Mouse (Mus musculus): Measurements from ENCODE around the gene Upp2. TPM values are rescaled to one million over a fixed set of nuclear protein-coding genes. Genes with fewer than 3 reads are reported as not detected.

The Upp2 gene
- polyA plus RNA-seq, 1 experiment from 2014 or later = 11.6 TPM

DNA sequence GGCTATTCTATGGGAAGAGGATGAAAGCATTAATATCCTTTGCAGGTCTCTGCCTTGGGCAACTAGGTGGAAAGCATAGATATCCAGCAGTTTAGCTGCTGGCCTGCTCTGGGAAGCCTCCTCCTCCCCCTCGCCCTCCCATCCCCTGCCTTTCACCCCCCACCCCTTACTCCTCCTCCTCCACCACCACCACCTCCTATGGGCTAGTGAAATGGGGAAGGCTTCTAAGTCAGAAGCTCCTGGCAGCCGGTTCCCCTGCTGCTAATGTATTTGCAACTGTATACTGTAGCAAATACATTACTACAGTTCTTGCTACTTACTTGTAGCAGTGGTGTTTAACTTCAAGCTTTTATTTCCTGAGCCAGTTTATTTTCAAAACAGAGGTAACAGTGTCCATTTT lies 60.9 kb downstream of the Upp2 start:
- Histone ChIP-seq H3K27me3 (peaks cover 10% of the 10 kb centered on the region; the same call in 1 of the 2 replicates), H3K4me1 (replicated peaks) (peaks cover 13% of the 10 kb centered on the region), H3K9ac (replicated peaks) (no peak overlapping the region), H3K9me3 (no peaks in the 10 kb centered on the region), H3K36me3 (no peaks in the 10 kb centered on the region), H3K4me3 (replicated peaks) (no peak overlapping the region), H3K27ac (no peak overlapping the region), H3K4me2 (replicated peaks) (no peak overlapping the region)
- ATAC-seq = 0 out of 2 replicates have a peak, but pooled peaks have one; percentile 14
- whole genome bisulfite sequencing = 23% methylated on average over 2 of the region's 2 CpGs

- Histone ChIP-seq H3K9ac (replicated peaks) (no peak overlapping the region), H3K4me3 (replicated peaks) (no peak overlapping the region), H3K27ac (no peak overlapping the region), H3K27me3 (peaks cover 10% of the 10 kb centered on the region; the same call in 1 of the 2 replicates), H3K4me2 (replicated peaks) (no peak overlapping the region), H3K4me1 (replicated peaks) (peaks cover 13% of the 10 kb centered on the region), H3K36me3 (no peaks in the 10 kb centered on the region), H3K9me3 (no peaks in the 10 kb centered on the region)
- ATAC-seq = no peak
- WGBS = 62% methylated on average over 3 of the region's 3 CpGs
These were observed 61.9 kb downstream of the Upp2 start for GRCm38 (mm10) chr2:58628993-58629392.

DNA sequence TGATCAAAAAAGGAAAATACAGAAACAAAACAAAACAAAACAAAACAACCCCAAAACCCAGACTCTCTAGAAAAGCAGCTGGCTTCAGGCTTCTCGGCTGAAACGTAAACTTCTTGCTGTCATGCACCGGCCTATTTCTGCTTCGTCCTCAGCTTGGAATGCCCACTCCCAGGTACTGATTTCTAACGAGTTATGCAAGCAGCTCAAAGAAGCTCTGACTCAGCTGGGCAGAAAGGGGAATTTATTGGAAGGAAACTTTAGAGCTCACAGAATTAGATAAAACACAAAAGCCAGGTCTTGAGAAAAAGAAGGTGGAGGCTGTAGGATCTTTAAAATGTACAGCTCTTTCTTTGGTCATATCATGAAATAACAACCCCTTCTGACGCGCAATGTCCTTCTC lies 62.3 kb downstream of the Upp2 start:
- Histone ChIP-seq H3K4me1 (replicated peaks) (peaks cover 13% of the 10 kb centered on the region), H3K9ac (replicated peaks) (no peak overlapping the region), H3K4me2 (replicated peaks) (no peak overlapping the region), H3K27ac (no peak overlapping the region), H3K4me3 (replicated peaks) (no peak overlapping the region), H3K36me3 (no peaks in the 10 kb centered on the region), H3K27me3 (peaks cover 10% of the 10 kb centered on the region; the same call in 1 of the 2 replicates), H3K9me3 (no peaks in the 10 kb centered on the region)
- WGBS = 58% methylated on average over 7 of the region's 7 CpGs
- no peak for ATAC-seq

DNA sequence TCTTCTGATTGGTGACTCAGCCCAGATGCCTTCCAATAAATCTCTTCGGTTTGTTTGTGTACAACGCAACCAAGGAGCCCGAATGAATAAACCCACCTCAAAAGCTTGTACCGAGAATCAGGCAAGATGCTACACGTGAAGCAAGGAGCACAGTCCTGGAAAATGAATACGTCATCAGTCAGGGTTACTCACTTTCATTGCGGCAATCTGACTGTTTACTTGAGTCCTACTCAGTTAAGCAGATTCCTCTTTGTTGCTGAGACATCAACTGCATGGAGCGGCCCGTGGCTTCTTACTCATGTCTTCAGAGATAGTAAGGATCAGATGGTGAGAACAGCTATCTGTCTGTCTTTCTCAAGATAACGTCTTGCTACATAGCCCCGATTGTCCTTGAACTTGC lies 66.7 kb downstream of the Upp2 start:
- WGBS = 96% methylated on average over 11 of the region's 11 CpGs
- Histone ChIP-seq H3K4me1 (replicated peaks) (no peaks in the 10 kb centered on the region), H3K27ac (no peak overlapping the region), H3K9me3 (no peaks in the 10 kb centered on the region), H3K4me2 (replicated peaks) (no peak overlapping the region), H3K27me3 (no peaks in the 10 kb centered on the region), H3K4me3 (replicated peaks) (no peak overlapping the region), H3K36me3 (no peaks in the 10 kb centered on the region), H3K9ac (replicated peaks) (no peak overlapping the region)
- ATAC-seq = no peak

GRCm38 (mm10) chr2:58641761-58642555 lies 74.9 kb downstream of the Upp2 start:
- no peaks in the 10 kb centered on the region for H3K9me3 ChIP-seq
- no peak overlapping the region for H3K4me2 ChIP-seq (replicated peaks)
- no peak overlapping the region for H3K9ac ChIP-seq (replicated peaks)
- H3K27ac ChIP-seq = no peak overlapping the region
- no peaks in the 10 kb centered on the region for H3K36me3 ChIP-seq
- ATAC-seq = peak; percentile 53; the same call in 1 of the 2 replicates
- H3K4me1 ChIP-seq (replicated peaks) = no peaks in the 10 kb centered on the region
- H3K27me3 ChIP-seq = no peaks in the 10 kb centered on the region
- H3K4me3 ChIP-seq (replicated peaks) = no peak overlapping the region
- WGBS = 72% methylated on average over 19 of the region's 19 CpGs

DNA sequence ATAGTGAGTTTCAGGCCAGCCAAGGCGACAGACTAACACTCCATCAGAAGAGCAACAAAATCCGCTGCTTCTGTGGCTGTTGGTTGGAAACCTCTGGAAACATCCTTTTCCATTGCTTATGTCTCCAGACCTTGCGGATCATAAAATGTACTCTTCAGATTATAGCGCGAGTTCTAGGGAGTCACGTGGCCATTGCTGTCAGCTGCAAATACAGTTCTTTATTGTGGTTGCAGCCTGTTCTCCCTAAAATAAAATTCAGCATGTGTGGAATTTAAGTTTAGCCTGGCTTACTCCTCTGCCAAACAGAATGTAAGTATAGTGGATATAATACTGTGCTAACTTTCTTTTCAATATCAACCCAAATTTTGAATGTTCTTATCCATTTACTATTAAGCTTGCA lies 78.6 kb downstream of the Upp2 start:
- no peak for ATAC-seq
- Histone ChIP-seq H3K9me3 (no peaks in the 10 kb centered on the region), H3K4me3 (replicated peaks) (no peak overlapping the region), H3K27me3 (no peaks in the 10 kb centered on the region), H3K36me3 (no peaks in the 10 kb centered on the region), H3K4me2 (replicated peaks) (no peak overlapping the region), H3K9ac (replicated peaks) (no peak overlapping the region), H3K27ac (no peak overlapping the region), H3K4me1 (replicated peaks) (no peaks in the 10 kb centered on the region)
- 92% methylated on average over 6 of the region's 6 CpGs for WGBS

GRCm38 (mm10) chr2:58655169-58655568 lies 88.1 kb downstream of the Upp2 start:
- Histone ChIP-seq H3K4me1 (replicated peaks) (no peaks in the 10 kb centered on the region), H3K4me3 (replicated peaks) (no peak overlapping the region), H3K27me3 (peaks cover 3% of the 10 kb centered on the region; the same call in 1 of the 2 replicates), H3K9ac (replicated peaks) (no peak overlapping the region), H3K9me3 (peaks cover 6% of the 10 kb centered on the region; the same call in 1 of the 2 replicates), H3K36me3 (no peaks in the 10 kb centered on the region), H3K4me2 (replicated peaks) (no peak overlapping the region), H3K27ac (no peak overlapping the region)
- ATAC-seq = no peak
- 93% methylated on average over 6 of the region's 6 CpGs for WGBS

- Histone ChIP-seq H3K36me3 (no peaks in the 10 kb centered on the region), H3K4me2 (replicated peaks) (no peak overlapping the region), H3K9me3 (peaks cover 6% of the 10 kb centered on the region; the same call in 1 of the 2 replicates), H3K9ac (replicated peaks) (no peak overlapping the region), H3K27me3 (peaks cover 3% of the 10 kb centered on the region; the same call in 1 of the 2 replicates), H3K4me3 (replicated peaks) (no peak overlapping the region), H3K4me1 (replicated peaks) (0 out of 2 replicates have a peak, but pooled peaks cover 6% of the 10 kb centered on the region), H3K27ac (no peak overlapping the region)
- 95% methylated on average over 1 of the region's 1 CpGs for WGBS
- ATAC-seq = no peak
These were observed 89.9 kb downstream of the Upp2 start for GRCm38 (mm10) chr2:58656959-58657358.

- Histone ChIP-seq H3K9me3 (peaks cover 6% of the 10 kb centered on the region; the same call in 1 of the 2 replicates), H3K27ac (no peak overlapping the region), H3K9ac (replicated peaks) (no peak overlapping the region), H3K4me2 (replicated peaks) (no peak overlapping the region), H3K4me1 (replicated peaks) (peaks cover 10% of the 10 kb centered on the region; the same call in 1 of the 2 replicates), H3K36me3 (no peaks in the 10 kb centered on the region), H3K4me3 (replicated peaks) (no peak overlapping the region), H3K27me3 (peaks cover 3% of the 10 kb centered on the region; the same call in 1 of the 2 replicates)
- WGBS = 96% methylated on average over 10 of the region's 10 CpGs
- no peak for ATAC-seq
These were observed 90.8 kb downstream of the Upp2 start for GRCm38 (mm10) chr2:58657855-58658254.

GRCm38 (mm10) chr2:58660591-58660990 lies 93.5 kb downstream of the Upp2 start:
- peaks cover 11% of the 10 kb centered on the region; the same call in 1 of the 2 replicates for H3K4me1 ChIP-seq (replicated peaks)
- no peaks in the 10 kb centered on the region for H3K36me3 ChIP-seq
- 63% methylated on average over 13 of the region's 13 CpGs for WGBS
- no peak for ATAC-seq
- H3K9me3 ChIP-seq = peaks cover 6% of the 10 kb centered on the region; the same call in 1 of the 2 replicates
- H3K4me2 ChIP-seq (replicated peaks) = no peak overlapping the region
- H3K27ac ChIP-seq = no peak overlapping the region
- peaks cover 8% of the 10 kb centered on the region; the same call in 1 of the 2 replicates for H3K27me3 ChIP-seq
- H3K4me3 ChIP-seq (replicated peaks) = no peak overlapping the region
- H3K9ac ChIP-seq (replicated peaks) = no peak overlapping the region

DNA sequence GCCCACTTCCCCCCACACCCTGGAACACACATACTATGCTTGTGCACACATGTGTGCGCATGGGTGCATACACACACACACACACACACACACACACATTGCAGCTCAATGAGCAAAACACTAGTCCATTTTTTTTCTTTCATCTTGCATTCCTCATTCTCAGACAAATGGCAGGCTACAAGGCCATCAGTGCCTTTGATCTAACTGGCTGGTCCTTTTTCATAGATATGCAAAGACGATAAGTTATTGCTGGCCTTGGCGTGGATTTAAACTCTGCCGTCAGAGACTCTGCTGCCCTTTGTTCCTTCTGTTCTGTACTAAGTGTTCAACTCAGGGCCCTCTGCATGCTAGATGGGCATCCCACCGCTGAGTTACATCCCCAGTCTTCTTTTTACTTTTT lies 94.0 kb downstream of the Upp2 start:
- Histone ChIP-seq H3K27ac (no peak overlapping the region), H3K9me3 (peaks cover 6% of the 10 kb centered on the region; the same call in 1 of the 2 replicates), H3K4me3 (replicated peaks) (no peak overlapping the region), H3K36me3 (no peaks in the 10 kb centered on the region), H3K27me3 (peaks cover 8% of the 10 kb centered on the region; the same call in 1 of the 2 replicates), H3K4me1 (replicated peaks) (peaks cover 11% of the 10 kb centered on the region; the same call in 1 of the 2 replicates), H3K4me2 (replicated peaks) (no peak overlapping the region), H3K9ac (replicated peaks) (no peak overlapping the region)
- WGBS = 58% methylated on average over 5 of the region's 5 CpGs
- ATAC-seq = no peak

GRCm38 (mm10) chr2:58662661-58663060 lies 95.6 kb downstream of the Upp2 start:
- no peak overlapping the region for H3K27ac ChIP-seq
- no peak for ATAC-seq
- 0 out of 2 replicates have a peak, but pooled peaks cover 4% of the 10 kb centered on the region for H3K9me3 ChIP-seq
- peaks cover 11% of the 10 kb centered on the region; the same call in 1 of the 2 replicates for H3K4me1 ChIP-seq (replicated peaks)
- H3K36me3 ChIP-seq = no peaks in the 10 kb centered on the region
- H3K27me3 ChIP-seq = peaks cover 8% of the 10 kb centered on the region; the same call in 1 of the 2 replicates
- 31% methylated on average over 9 of the region's 9 CpGs for WGBS
- H3K9ac ChIP-seq (replicated peaks) = no peak overlapping the region
- no peak overlapping the region for H3K4me3 ChIP-seq (replicated peaks)
- H3K4me2 ChIP-seq (replicated peaks) = no peak overlapping the region

Measured in midbrain, embryonic 13.5 days (tissue).